Mouse (Mus musculus) spleen, adult 2 months (tissue): ENCODE data around the gene Cep57l1.

Source experiments
- CTCF ChIP-seq: fragments of 200-500 bp; IDR thresholded peaks from 2 replicates; pipeline ENCODE4 v1.5.1; 2011; ENCODE audit warnings: mild to moderate bottlenecking, inconsistent platforms; ENCODE audit not compliant: insufficient read depth, insufficient read length, insufficient replicate concordance; ENCODE audit errors: extremely low read depth
- POLR2A ChIP-seq: fragments of 200-500 bp; IDR thresholded peaks from 2 replicates; pipeline ENCODE4 v1.6.1; 2011; ENCODE audit warnings: low read depth, low read length, inconsistent platforms

DNA sequence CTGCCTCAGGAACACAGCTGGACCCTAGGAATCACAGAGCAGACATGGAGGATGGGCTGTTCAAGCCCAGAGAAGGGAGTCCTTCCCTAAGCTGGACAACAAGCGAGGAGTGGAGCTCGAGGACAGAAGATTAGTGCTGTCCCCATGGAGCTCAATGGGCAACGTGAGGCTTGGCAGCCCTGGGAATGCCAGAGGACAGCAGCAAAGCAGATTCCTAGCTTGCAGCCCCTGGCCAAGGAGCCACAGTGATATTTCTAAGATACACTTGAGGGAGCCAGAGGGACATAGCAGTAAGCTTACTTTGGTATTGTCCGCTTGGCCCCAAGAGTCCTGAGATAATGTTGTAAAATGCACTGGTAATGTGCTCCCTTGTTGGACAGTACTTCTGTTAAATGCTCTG is 118.7 kb downstream of the Cep57l1 start:
- TF ChIP-seq CTCF, result no peak
- TF ChIP-seq POLR2A, result no peak
